Mouse (Mus musculus): ENCODE measurements around the gene Kdm2b. TPM values are rescaled to one million over a fixed set of nuclear protein-coding genes. Genes with fewer than 3 reads are reported as not detected.
"Not testable (repeated sequence)": the region's sequence is repeated elsewhere in the genome, so short reads cannot be mapped to it uniquely, and the experiment has no call there.

Kdm2b gene
- polyA plus RNA-seq, 1 experiment from 2014 or later: 101 TPM

GRCm38 (mm10) chr5:122988021-122988751 lies 1.4 kb downstream of the Kdm2b start:
- peaks cover 67% of the 10 kb centered on the region for H3K4me1 ChIP-seq (replicated peaks)
- under 1% methylated on average over 41 of the region's 41 CpGs for WGBS

GRCm38 (mm10) chr5:122987211-122988020 lies 2.2 kb downstream of the Kdm2b start:
- H3K27me3 ChIP-seq: 0 out of 2 replicates have a peak, but pooled peaks cover 4% of the 10 kb centered on the region
- no peaks in the 10 kb centered on the region for H3K36me3 ChIP-seq
- WGBS: 1% methylated on average over 39 of the region's 39 CpGs
- ATAC-seq (ENCODE audit: low FRiP score): 0 out of 2 replicates have a peak, but pooled peaks have one; percentile 18
- H3K9ac ChIP-seq: peak overlapping the region; percentile 70
- no peaks in the 10 kb centered on the region for H3K9me3 ChIP-seq
- H3K4me3 ChIP-seq: peak overlapping the region; percentile 66
- H3K4me2 ChIP-seq: peak overlapping the region; percentile 87
- H3K4me1 ChIP-seq (replicated peaks): peaks cover 67% of the 10 kb centered on the region
- peak overlapping the region; percentile 88; the same call in 1 of the 2 replicates for H3K27ac ChIP-seq

More at GRCm38 (mm10) chr5:122988021-122988751, 1.4 kb downstream of the Kdm2b start:
- Histone ChIP-seq H3K27ac (peak overlapping the region; percentile 88), H3K27me3 (0 out of 2 replicates have a peak, but pooled peaks cover 4% of the 10 kb centered on the region), H3K9ac (peak overlapping the region; percentile 70), H3K4me2 (peak overlapping the region; percentile 87), H3K9me3 (no peaks in the 10 kb centered on the region), H3K4me3 (peak overlapping the region; percentile 66), H3K36me3 (no peaks in the 10 kb centered on the region)
- ATAC-seq (ENCODE audit: low FRiP score): no peak

GRCm38 (mm10) chr5:122986091-122986493 lies 3.5 kb downstream of the Kdm2b start:
- peaks cover 59% of the 10 kb centered on the region for H3K4me1 ChIP-seq (replicated peaks)
- 0 out of 2 replicates have a peak overlapping the region, but pooled peaks have one; percentile 35 for H3K9ac ChIP-seq
- 19% methylated on average over 8 of the region's 8 CpGs for WGBS
- no peaks in the 10 kb centered on the region for H3K36me3 ChIP-seq
- ATAC-seq (ENCODE audit: low FRiP score): no peak
- H3K4me2 ChIP-seq: peak overlapping the region; percentile 27
- H3K27ac ChIP-seq: no peak overlapping the region
- H3K9me3 ChIP-seq: no peaks in the 10 kb centered on the region
- H3K4me3 ChIP-seq: no peak overlapping the region
- 0 out of 2 replicates have a peak, but pooled peaks cover 4% of the 10 kb centered on the region for H3K27me3 ChIP-seq

GRCm38 (mm10) chr5:122985276-122985675 lies 4.3 kb downstream of the Kdm2b start:
- ATAC-seq (ENCODE audit: low FRiP score): no peak
- Histone ChIP-seq H3K4me2 (peak overlapping the region; percentile 13; the same call in 1 of the 2 replicates), H3K27me3 (0 out of 2 replicates have a peak, but pooled peaks cover 4% of the 10 kb centered on the region), H3K27ac (no peak overlapping the region), H3K9ac (0 out of 2 replicates have a peak overlapping the region, but pooled peaks have one; percentile 3), H3K9me3 (no peaks in the 10 kb centered on the region), H3K4me3 (no peak overlapping the region), H3K36me3 (peaks cover 4% of the 10 kb centered on the region; the same call in 1 of the 2 replicates), H3K4me1 (replicated peaks) (peaks cover 51% of the 10 kb centered on the region)
- WGBS: 49% methylated on average over 3 of the region's 3 CpGs

GRCm38 (mm10) chr5:122984483-122984882 lies 5.1 kb downstream of the Kdm2b start:
- no peaks in the 10 kb centered on the region for H3K9me3 ChIP-seq
- no peak for ATAC-seq (ENCODE audit: low FRiP score)
- no peak overlapping the region for H3K27ac ChIP-seq
- 0 out of 2 replicates have a peak overlapping the region, but pooled peaks have one; percentile 29 for H3K9ac ChIP-seq
- peaks cover 4% of the 10 kb centered on the region; the same call in 1 of the 2 replicates for H3K36me3 ChIP-seq
- no peak overlapping the region for H3K4me3 ChIP-seq
- 83% methylated on average over 5 of the region's 5 CpGs for WGBS
- 0 out of 2 replicates have a peak, but pooled peaks cover 4% of the 10 kb centered on the region for H3K27me3 ChIP-seq
- peaks cover 43% of the 10 kb centered on the region for H3K4me1 ChIP-seq (replicated peaks)
- H3K4me2 ChIP-seq: no peak overlapping the region; the same call in 1 of the 2 replicates

- Histone ChIP-seq H3K9ac (no peak overlapping the region), H3K36me3 (peaks cover 4% of the 10 kb centered on the region; the same call in 1 of the 2 replicates), H3K27ac (no peak overlapping the region), H3K9me3 (no peaks in the 10 kb centered on the region), H3K4me3 (no peak overlapping the region), H3K4me2 (no peak overlapping the region), H3K27me3 (no peaks in the 10 kb centered on the region), H3K4me1 (replicated peaks) (no peaks in the 10 kb centered on the region)
- WGBS: 88% methylated on average over 8 of the region's 8 CpGs
- no peak for ATAC-seq (ENCODE audit: low FRiP score)
Measured at GRCm38 (mm10) chr5:122978970-122979369, 10.7 kb downstream of the Kdm2b start.

GRCm38 (mm10) chr5:122974701-122975100 lies 14.9 kb downstream of the Kdm2b start:
- H3K27ac ChIP-seq; ATAC-seq (ENCODE audit: low FRiP score); H3K9ac ChIP-seq; H3K4me1 ChIP-seq (replicated peaks); H3K4me2 ChIP-seq; H3K36me3 ChIP-seq; H3K27me3 ChIP-seq; H3K4me3 ChIP-seq; H3K9me3 ChIP-seq: not testable (repeated sequence)
- 95% methylated on average over 4 of the region's 4 CpGs for WGBS

GRCm38 (mm10) chr5:122972116-122972515 lies 17.5 kb downstream of the Kdm2b start:
- no peak overlapping the region for H3K4me3 ChIP-seq
- no peaks in the 10 kb centered on the region for H3K4me1 ChIP-seq (replicated peaks)
- ATAC-seq (ENCODE audit: low FRiP score): no peak
- H3K27ac ChIP-seq: peak overlapping the region; percentile 50
- H3K9me3 ChIP-seq: no peaks in the 10 kb centered on the region
- no peak overlapping the region for H3K9ac ChIP-seq
- H3K27me3 ChIP-seq: no peaks in the 10 kb centered on the region
- whole genome bisulfite sequencing: 65% methylated on average over 9 of the region's 9 CpGs
- no peaks in the 10 kb centered on the region for H3K36me3 ChIP-seq
- no peak overlapping the region for H3K4me2 ChIP-seq

- no peak for ATAC-seq (ENCODE audit: low FRiP score)
- Histone ChIP-seq H3K27ac (no peak overlapping the region; the same call in 1 of the 2 replicates), H3K4me3 (no peak overlapping the region), H3K9me3 (no peaks in the 10 kb centered on the region), H3K9ac (no peak overlapping the region), H3K36me3 (no peaks in the 10 kb centered on the region), H3K27me3 (no peaks in the 10 kb centered on the region), H3K4me1 (replicated peaks) (no peaks in the 10 kb centered on the region), H3K4me2 (no peak overlapping the region)
- WGBS: 90% methylated on average over 4 of the region's 4 CpGs
Measured at GRCm38 (mm10) chr5:122971438-122971837, 18.2 kb downstream of the Kdm2b start.

- no peak for ATAC-seq (ENCODE audit: low FRiP score)
- no peaks in the 10 kb centered on the region for H3K9me3 ChIP-seq
- no peaks in the 10 kb centered on the region for H3K36me3 ChIP-seq
- no peaks in the 10 kb centered on the region for H3K4me1 ChIP-seq (replicated peaks)
- WGBS: 70% methylated on average over 5 of the region's 5 CpGs
- no peak overlapping the region for H3K4me3 ChIP-seq
- no peak overlapping the region for H3K4me2 ChIP-seq
- H3K27me3 ChIP-seq: no peaks in the 10 kb centered on the region
- no peak overlapping the region for H3K27ac ChIP-seq
- H3K9ac ChIP-seq: no peak overlapping the region
Measured at GRCm38 (mm10) chr5:122970056-122970455, 19.6 kb downstream of the Kdm2b start.

- Histone ChIP-seq H3K4me2 (no peak overlapping the region), H3K27ac (no peak overlapping the region), H3K9me3 (no peaks in the 10 kb centered on the region), H3K9ac (no peak overlapping the region), H3K4me3 (no peak overlapping the region), H3K4me1 (replicated peaks) (no peaks in the 10 kb centered on the region), H3K36me3 (no peaks in the 10 kb centered on the region), H3K27me3 (no peaks in the 10 kb centered on the region)
- whole genome bisulfite sequencing: 36% methylated on average over 4 of the region's 4 CpGs
- no peak for ATAC-seq (ENCODE audit: low FRiP score)
Measured at GRCm38 (mm10) chr5:122968322-122968721, 21.3 kb downstream of the Kdm2b start.

- Histone ChIP-seq H3K4me1 (replicated peaks) (no peaks in the 10 kb centered on the region), H3K9me3 (no peaks in the 10 kb centered on the region), H3K9ac (no peak overlapping the region), H3K4me3 (no peak overlapping the region), H3K36me3 (no peaks in the 10 kb centered on the region), H3K27ac (no peak overlapping the region), H3K4me2 (no peak overlapping the region), H3K27me3 (no peaks in the 10 kb centered on the region)
- WGBS: 90% methylated on average over 11 of the region's 11 CpGs
- no peak for ATAC-seq (ENCODE audit: low FRiP score)
Measured at GRCm38 (mm10) chr5:122965427-122965826, 24.2 kb downstream of the Kdm2b start.

All from hindbrain, embryonic 13.5 days (tissue).